Mouse (Mus musculus) intestine, embryonic 16.5 days (tissue): ENCODE measurements around the gene Itm2c. TPM values are rescaled to one million over a fixed set of nuclear protein-coding genes. Genes with fewer than 3 reads are reported as not detected.

Experiments used
- ATAC-seq: fragments of 200-750 bp; cut with Nextera tagmentation; 2 replicates; pipeline ENCODE4 v1.8.0; 2017; ENCODE audit warnings: moderate TSS enrichment, moderate library complexity
- H3K27ac ChIP-seq: fragments of 300-500 bp; sonication (generic); 2 replicates; pipeline ENCODE4 v1.5.1; 2014; ENCODE audit warnings: mild to moderate bottlenecking, low read length
- H3K27me3 ChIP-seq: fragments of 300-500 bp; sonication (generic); replicated peaks from 2 replicates; pipeline ENCODE4 v1.6.1; 2014; ENCODE audit warnings: low read length, control low read depth, mixed read lengths; ENCODE audit not compliant: control insufficient read depth, insufficient read depth
- H3K36me3 ChIP-seq: fragments of 300-500 bp; sonication (generic); 2 replicates; pipeline ENCODE4 v1.6.1; 2014; ENCODE audit warnings: low read length, control low read depth; ENCODE audit not compliant: control insufficient read depth, insufficient read depth
- H3K4me1 ChIP-seq: fragments of 300-500 bp; sonication (generic); 2 replicates; pipeline ENCODE4 v1.6.1; 2014; ENCODE audit warnings: low read length, control low read depth, mixed read lengths; ENCODE audit not compliant: control insufficient read depth, insufficient read depth
- H3K4me2 ChIP-seq: fragments of 300-500 bp; sonication (generic); 2 replicates; pipeline ENCODE4 v1.6.1; 2014; ENCODE audit warnings: low read depth, low read length, control low read depth
- H3K4me3 ChIP-seq: fragments of 300-500 bp; sonication (generic); 2 replicates; pipeline ENCODE4 v1.5.1; 2014; ENCODE audit warnings: mild to moderate bottlenecking, low read length
- H3K9ac ChIP-seq: fragments of 300-500 bp; sonication (generic); 2 replicates; pipeline ENCODE4 v1.6.1; 2014; ENCODE audit warnings: low read depth, low read length
- H3K9me3 ChIP-seq: fragments of 300-500 bp; sonication (generic); 2 replicates; pipeline ENCODE4 v1.6.1; 2016; ENCODE audit warnings: low read length, control low read depth; ENCODE audit not compliant: control insufficient read depth
- WGBS: fragments of 180-500 bp; shearing (Covaris S2); extraction: QIAGEN DNeasy Blood & Tissue Kit; methylation state at CpG from one replicate; pipeline ENCODE4 v1.1.7; 2014; 5-methylcytosine and 5-hydroxymethylcytosine counted together
- polyA plus RNA-seq: library from polyadenylated mRNA; unstranded; fragments of >200 nt; fragmentation: Nextera tagmentation; extraction: Ambion mirVana; gene quantifications from 2 replicates; pipeline ENCODE4 v1.2.1, GENCODE M21; 2015

The Itm2c gene
- polyA plus RNA-seq, 1 experiment from 2014 or later, result 141 TPM

DNA sequence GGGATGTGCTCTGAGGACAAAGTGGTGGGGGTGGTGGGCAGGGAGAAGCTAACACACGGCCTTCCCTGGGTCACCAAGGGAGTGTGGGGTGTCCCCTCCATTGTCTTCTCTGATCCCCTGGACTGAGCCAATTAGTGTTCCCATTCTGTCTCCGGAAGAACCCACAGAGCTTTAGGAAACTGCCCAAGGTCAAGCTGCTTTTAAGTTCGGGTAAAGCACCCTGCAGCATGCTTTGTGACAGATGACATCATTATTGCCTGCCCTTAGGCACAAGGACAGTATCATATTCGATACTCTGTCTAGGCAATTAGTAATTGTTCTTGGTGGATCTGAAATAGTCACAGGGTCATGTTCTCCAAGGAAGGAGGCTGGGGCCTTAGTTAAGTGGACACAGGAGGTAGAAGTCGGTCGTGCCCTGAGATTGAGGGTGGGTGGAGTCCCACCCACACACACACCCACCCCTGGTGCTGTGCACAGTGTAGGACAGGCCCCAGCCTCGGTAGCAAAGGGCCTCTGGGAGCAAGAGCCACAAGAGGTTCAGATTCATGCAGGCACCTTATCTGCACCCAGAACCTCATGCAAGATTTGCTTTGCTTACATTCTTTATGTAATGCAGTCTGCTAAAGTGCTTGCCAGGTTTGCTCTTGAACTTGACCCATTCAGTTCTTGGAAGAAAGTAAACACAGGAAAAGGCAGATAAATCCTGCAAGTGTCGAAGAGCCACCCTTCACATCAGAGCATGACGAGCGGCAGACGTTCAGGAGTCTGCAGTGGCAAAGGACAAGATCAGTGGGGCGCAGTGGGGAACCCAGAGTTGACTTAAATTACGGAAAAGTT lies 14.9 kb downstream of the Itm2c start:
- H3K4me1 ChIP-seq, result no peaks in the 10 kb centered on the region
- WGBS, result 31% methylated on average over 13 of the region's 13 CpGs
- ATAC-seq, result peak; percentile 60

DNA sequence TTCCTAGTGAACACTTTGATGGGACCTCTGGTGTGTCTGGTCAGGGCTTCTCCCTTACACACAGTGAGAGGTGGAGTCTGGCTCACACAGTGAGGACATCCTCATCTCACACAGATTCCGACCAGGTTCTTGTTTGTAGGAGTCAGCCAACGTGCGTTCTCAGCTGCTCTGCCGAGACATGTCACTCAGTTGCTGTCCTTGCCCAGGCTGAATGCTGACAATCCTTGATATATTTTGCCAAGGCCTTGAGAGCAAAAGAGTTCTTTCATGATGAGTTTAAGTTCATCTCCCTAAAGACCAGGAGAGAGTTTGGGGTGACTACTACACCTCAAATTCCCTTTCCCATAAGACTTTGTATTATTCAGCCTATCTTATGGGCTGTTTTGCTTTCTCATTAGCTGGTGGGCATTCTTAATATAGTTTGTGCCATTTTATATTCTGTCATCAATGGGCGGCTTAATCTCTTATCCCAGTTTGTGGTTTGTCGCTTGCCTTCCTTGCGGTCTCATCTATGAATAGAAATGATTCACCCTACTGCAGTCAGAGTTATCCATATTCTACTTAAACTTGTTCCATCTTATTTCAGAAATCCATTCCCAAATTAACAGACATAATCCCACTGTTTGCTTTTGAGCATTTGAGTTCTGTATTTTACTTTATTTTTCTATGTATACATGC lies 19.1 kb downstream of the Itm2c start:
- no peaks in the 10 kb centered on the region for H3K4me1 ChIP-seq
- WGBS, result 91% methylated on average over 7 of the region's 7 CpGs

More for the DNA sequence above, 14.9 kb downstream of the Itm2c start:
- H3K27ac ChIP-seq, result no peak overlapping the region
- no peak overlapping the region for H3K4me2 ChIP-seq
- H3K36me3 ChIP-seq, result peaks cover 15% of the 10 kb centered on the region
- H3K9ac ChIP-seq, result no peak overlapping the region
- no peaks in the 10 kb centered on the region for H3K27me3 ChIP-seq
- no peak overlapping the region for H3K4me3 ChIP-seq
- H3K9me3 ChIP-seq, result no peaks in the 10 kb centered on the region

DNA sequence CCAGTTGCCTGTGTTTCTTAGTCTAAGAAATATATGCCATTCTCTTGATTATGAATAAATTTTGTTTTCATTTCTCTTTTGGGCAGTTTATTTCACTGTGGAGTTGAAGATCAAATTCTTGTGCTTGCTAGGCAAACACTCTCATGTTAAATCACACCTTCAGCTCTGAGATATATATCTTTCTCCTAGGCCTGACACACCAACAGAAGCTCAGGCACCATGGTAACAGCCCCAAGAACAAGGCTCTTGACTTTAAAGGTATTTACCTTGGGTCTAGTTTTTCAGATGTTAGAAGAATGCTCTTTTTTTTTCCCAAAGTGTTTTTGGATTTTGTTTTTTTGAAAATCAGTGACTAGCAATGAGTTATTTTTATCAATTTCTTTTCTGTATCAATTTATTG lies 21.8 kb downstream of the Itm2c start:
- ATAC-seq, result no peak

More for the DNA sequence above, 19.1 kb downstream of the Itm2c start:
- Histone ChIP-seq H3K4me2 (no peak overlapping the region), H3K9ac (no peak overlapping the region), H3K4me3 (no peak overlapping the region), H3K27me3 (no peaks in the 10 kb centered on the region), H3K9me3 (no peaks in the 10 kb centered on the region), H3K36me3 (peaks cover 2% of the 10 kb centered on the region; the same call in 1 of the 2 replicates), H3K27ac (no peak overlapping the region)
- no peak for ATAC-seq

DNA sequence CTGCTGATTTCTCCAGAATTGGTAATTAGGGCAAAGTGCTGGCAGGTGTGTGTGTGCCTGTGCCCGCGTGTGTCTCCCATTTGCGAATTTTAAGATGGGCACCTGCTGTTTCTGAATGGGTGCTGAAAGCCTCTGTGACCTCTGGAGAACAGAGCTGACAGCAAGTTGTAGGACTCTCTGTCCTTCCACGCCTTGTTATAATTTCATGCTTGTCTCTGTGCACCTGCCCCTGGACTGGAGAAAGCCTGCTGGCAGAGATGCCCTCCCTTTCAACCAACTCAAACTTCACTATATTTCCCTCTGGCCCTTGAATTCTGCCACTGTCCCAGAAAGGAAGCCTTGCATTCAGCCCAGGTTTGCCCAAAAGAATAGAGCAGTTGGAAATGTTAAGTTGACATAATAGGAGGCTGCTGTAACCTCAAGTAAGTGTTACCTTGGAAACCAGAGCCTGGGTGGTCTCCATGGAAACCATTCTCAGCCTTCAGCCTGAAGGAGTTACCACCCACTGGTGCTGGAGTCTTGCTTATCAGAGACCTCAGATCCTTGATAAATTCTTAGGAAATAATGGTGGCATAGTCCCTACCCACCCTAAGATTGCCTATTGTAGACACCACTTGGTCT lies 22.9 kb downstream of the Itm2c start:
- H3K27me3 ChIP-seq, result no peaks in the 10 kb centered on the region
- no peaks in the 10 kb centered on the region for H3K9me3 ChIP-seq
- H3K9ac ChIP-seq, result no peak overlapping the region
- H3K36me3 ChIP-seq, result no peaks in the 10 kb centered on the region
- H3K4me1 ChIP-seq, result no peaks in the 10 kb centered on the region
- no peak overlapping the region for H3K4me3 ChIP-seq
- H3K4me2 ChIP-seq, result no peak overlapping the region
- H3K27ac ChIP-seq, result no peak overlapping the region
- no peak for ATAC-seq
- WGBS, result 59% methylated on average over 4 of the region's 4 CpGs

More for the DNA sequence above, 21.8 kb downstream of the Itm2c start:
- no peak overlapping the region for H3K27ac ChIP-seq
- no peaks in the 10 kb centered on the region for H3K27me3 ChIP-seq
- no peaks in the 10 kb centered on the region for H3K9me3 ChIP-seq
- H3K4me1 ChIP-seq, result no peaks in the 10 kb centered on the region
- peaks cover under 1% of the 10 kb centered on the region; the same call in 1 of the 2 replicates for H3K36me3 ChIP-seq
- H3K4me2 ChIP-seq, result no peak overlapping the region
- no peak overlapping the region for H3K4me3 ChIP-seq
- no peak overlapping the region for H3K9ac ChIP-seq

- no peaks in the 10 kb centered on the region for H3K27me3 ChIP-seq
Observed at GRCm38 (mm10) chr1:85919621-85920020, 25.5 kb downstream of the Itm2c start.

DNA sequence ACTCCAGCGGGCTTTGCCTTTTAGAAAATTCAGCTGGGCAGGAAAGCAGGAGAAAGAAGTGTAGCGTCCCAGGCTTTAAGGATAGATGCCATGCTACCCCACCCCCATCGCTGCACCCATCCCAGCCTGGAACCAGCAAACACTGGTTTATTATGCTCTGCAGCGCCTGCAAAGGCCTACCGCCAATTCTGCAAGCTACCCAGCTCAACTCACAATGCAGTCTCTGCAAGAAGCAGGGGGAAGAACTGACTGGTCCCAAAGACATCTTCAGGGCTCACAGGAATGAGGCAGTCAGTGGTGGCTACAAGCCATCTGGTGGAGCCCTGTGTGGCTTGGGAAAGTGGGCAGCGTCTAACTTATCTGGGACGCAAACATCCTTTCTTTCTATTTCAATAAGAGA lies 27.6 kb downstream of the Itm2c start:
- Histone ChIP-seq H3K36me3 (no peaks in the 10 kb centered on the region), H3K27me3 (no peaks in the 10 kb centered on the region), H3K9ac (no peak overlapping the region), H3K4me2 (no peak overlapping the region), H3K27ac (no peak overlapping the region), H3K4me3 (no peak overlapping the region), H3K9me3 (no peaks in the 10 kb centered on the region), H3K4me1 (no peaks in the 10 kb centered on the region)
- no peak for ATAC-seq
- WGBS, result 78% methylated on average over 7 of the region's 7 CpGs

More at GRCm38 (mm10) chr1:85919621-85920020, 25.5 kb downstream of the Itm2c start:
- H3K9ac ChIP-seq, result no peak overlapping the region
- H3K27ac ChIP-seq, result no peak overlapping the region
- 58% methylated on average over 7 of the region's 7 CpGs for WGBS
- no peaks in the 10 kb centered on the region for H3K36me3 ChIP-seq
- peak; percentile 87 for ATAC-seq
- no peak overlapping the region for H3K4me3 ChIP-seq
- H3K9me3 ChIP-seq, result no peaks in the 10 kb centered on the region
- H3K4me2 ChIP-seq, result no peak overlapping the region
- H3K4me1 ChIP-seq, result no peaks in the 10 kb centered on the region

GRCm38 (mm10) chr1:85922127-85922864 lies 28.2 kb downstream of the Itm2c start:
- no peaks in the 10 kb centered on the region for H3K36me3 ChIP-seq
- WGBS, result 64% methylated on average over 7 of the region's 7 CpGs
- H3K27ac ChIP-seq, result no peak overlapping the region
- H3K4me3 ChIP-seq, result no peak overlapping the region
- no peaks in the 10 kb centered on the region for H3K27me3 ChIP-seq
- ATAC-seq, result no peak; the same call in 1 of the 2 replicates
- no peaks in the 10 kb centered on the region for H3K4me1 ChIP-seq
- no peaks in the 10 kb centered on the region for H3K9me3 ChIP-seq
- H3K4me2 ChIP-seq, result no peak overlapping the region
- H3K9ac ChIP-seq, result no peak overlapping the region

- H3K27me3 ChIP-seq, result no peaks in the 10 kb centered on the region
- no peak for ATAC-seq
- H3K4me1 ChIP-seq, result 0 out of 2 replicates have a peak, but pooled peaks cover under 1% of the 10 kb centered on the region
- no peak overlapping the region for H3K27ac ChIP-seq
- no peaks in the 10 kb centered on the region for H3K36me3 ChIP-seq
- no peaks in the 10 kb centered on the region for H3K9me3 ChIP-seq
- no peak overlapping the region for H3K4me2 ChIP-seq
- no peak overlapping the region for H3K4me3 ChIP-seq
- H3K9ac ChIP-seq, result no peak overlapping the region
- WGBS, result 69% methylated on average over 5 of the region's 5 CpGs
Observed at GRCm38 (mm10) chr1:85922865-85923211, 28.8 kb downstream of the Itm2c start.

DNA sequence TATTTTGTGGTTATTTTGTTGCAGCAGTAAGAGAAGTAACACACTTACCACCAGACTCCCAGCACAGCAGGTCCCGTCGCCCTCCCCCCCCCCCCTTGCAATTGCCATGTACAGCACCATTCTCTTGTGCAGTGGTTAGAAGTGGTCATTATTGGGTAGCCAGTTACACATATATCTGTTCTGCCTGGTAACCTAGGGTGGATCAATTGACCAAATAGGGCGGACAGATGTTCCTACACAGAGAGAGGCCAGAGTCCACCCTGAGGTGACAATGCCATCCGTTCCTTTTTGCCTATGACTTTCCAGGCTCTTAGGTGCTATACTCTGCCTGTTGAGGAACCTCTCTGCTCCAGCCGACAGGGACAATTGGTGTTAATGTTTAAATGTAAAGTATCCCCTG lies 31.1 kb downstream of the Itm2c start:
- H3K4me2 ChIP-seq, result no peak overlapping the region
- no peaks in the 10 kb centered on the region for H3K36me3 ChIP-seq
- H3K27me3 ChIP-seq, result no peaks in the 10 kb centered on the region
- no peaks in the 10 kb centered on the region for H3K9me3 ChIP-seq
- H3K4me1 ChIP-seq, result peaks cover 8% of the 10 kb centered on the region
- H3K9ac ChIP-seq, result no peak overlapping the region
- H3K4me3 ChIP-seq, result no peak overlapping the region
- WGBS, result 78% methylated on average over 5 of the region's 5 CpGs
- no peak overlapping the region for H3K27ac ChIP-seq
- no peak for ATAC-seq
